Mouse (Mus musculus) myocyte (in vitro differentiated cells): ENCODE results near the gene Gm5426. TPM values are rescaled to one million over a fixed set of nuclear protein-coding genes. Genes with fewer than 3 reads are reported as not detected.

Source experiments
- H3K27me3 ChIP-seq: one replicate; pipeline ENCODE4 v1.6.1; 2011; ENCODE audit not compliant: control insufficient read depth, insufficient read depth, insufficient read length
- H3K36me3 ChIP-seq: one replicate; pipeline ENCODE4 v1.6.1; 2011; ENCODE audit not compliant: control insufficient read depth, insufficient read depth
- H3K4me2 ChIP-seq: one replicate; pipeline ENCODE4 v1.6.1; 2011; ENCODE audit warnings: low read depth, control low read depth
- H3K4me3 ChIP-seq: one replicate; pipeline ENCODE4 v1.5.1; 2011; ENCODE audit warnings: mild to moderate bottlenecking, control low read depth, moderate library complexity
- H3K79me2 ChIP-seq: one replicate; pipeline ENCODE4 v1.6.1; 2011; ENCODE audit not compliant: control insufficient read depth, insufficient read depth
- H3ac ChIP-seq: one replicate; pipeline ENCODE4 v1.6.1; 2011; ENCODE audit not compliant: control insufficient read depth, insufficient read length
- CEBPB ChIP-seq: IDR thresholded peaks from 2 replicates; pipeline ENCODE4 v1.6.1; 2011; ENCODE audit warnings: mild to moderate bottlenecking, moderate library complexity; ENCODE audit not compliant: poor library complexity, insufficient read depth, severe bottlenecking
- E2F4 ChIP-seq: IDR thresholded peaks from one replicate; pipeline ENCODE4 v1.6.1; 2011; ENCODE audit warnings: mild to moderate bottlenecking, control low read depth, moderate library complexity; ENCODE audit not compliant: insufficient read depth
- MAX ChIP-seq: IDR thresholded peaks from one replicate; pipeline ENCODE4 v1.6.1; 2011; ENCODE audit warnings: low read depth, mild to moderate bottlenecking, control low read depth
- MYOD1 ChIP-seq, 3 experiments: IDR thresholded peaks; one replicate each; pipeline ENCODE4 v1.6.1; 2011; ENCODE audit warnings: control low read depth in 2 of 3, low read depth in 2 of 3, mild to moderate bottlenecking in 2 of 3, moderate library complexity in 1 of 3; ENCODE audit not compliant: insufficient read length in 2 of 3, control insufficient read depth in 1 of 3
- MYOG ChIP-seq, 3 experiments: IDR thresholded peaks; one replicate each; pipeline ENCODE4 v1.6.1; 2011; ENCODE audit warnings: control low read depth in 2 of 3, low read depth in 2 of 3, mild to moderate bottlenecking in 2 of 3; ENCODE audit not compliant: insufficient read length in 2 of 3, control insufficient read depth in 1 of 3, insufficient read depth in 1 of 3
- POLR2A ChIP-seq: IDR thresholded peaks from one replicate; pipeline ENCODE4 v1.6.1; 2011; ENCODE audit warnings: low read depth, mild to moderate bottlenecking, control low read depth, moderate library complexity; ENCODE audit not compliant: insufficient read length
- POLR2AphosphoS2 ChIP-seq: IDR thresholded peaks from one replicate; pipeline ENCODE4 v1.6.1; 2011; ENCODE audit warnings: low read depth, control low read depth; ENCODE audit not compliant: insufficient read length
- REST ChIP-seq: IDR thresholded peaks from one replicate; pipeline ENCODE4 v1.6.1; 2011; ENCODE audit warnings: mild to moderate bottlenecking, control low read depth, moderate library complexity; ENCODE audit not compliant: insufficient read depth, insufficient read length
- SRF ChIP-seq: IDR thresholded peaks from one replicate; pipeline ENCODE4 v1.6.1; 2011; ENCODE audit warnings: low read depth; ENCODE audit not compliant: control insufficient read depth, insufficient read length
- TCF12 ChIP-seq: IDR thresholded peaks from one replicate; pipeline ENCODE4 v1.6.1; 2011; ENCODE audit warnings: mild to moderate bottlenecking, control low read depth; ENCODE audit not compliant: poor library complexity, insufficient read depth, severe bottlenecking
- TCF3 ChIP-seq: IDR thresholded peaks from one replicate; pipeline ENCODE4 v1.6.1; 2011; ENCODE audit warnings: low read depth, control low read depth; ENCODE audit not compliant: insufficient read length
- USF1 ChIP-seq: IDR thresholded peaks from one replicate; pipeline ENCODE4 v1.6.1; 2011; ENCODE audit warnings: low read depth, mild to moderate bottlenecking, control low read depth, moderate library complexity
- polyA plus RNA-seq: library from polyadenylated mRNA; unstranded; fragments of >200 nt; fragmentation: generic; extraction: Trizol; gene quantifications from one replicate; pipeline ENCODE4 v1.2.1, GENCODE M21; 2012; ENCODE audit warnings: missing spikeins

Gene Gm5426
- polyA plus RNA-seq, 1 experiment: not detected

DNA sequence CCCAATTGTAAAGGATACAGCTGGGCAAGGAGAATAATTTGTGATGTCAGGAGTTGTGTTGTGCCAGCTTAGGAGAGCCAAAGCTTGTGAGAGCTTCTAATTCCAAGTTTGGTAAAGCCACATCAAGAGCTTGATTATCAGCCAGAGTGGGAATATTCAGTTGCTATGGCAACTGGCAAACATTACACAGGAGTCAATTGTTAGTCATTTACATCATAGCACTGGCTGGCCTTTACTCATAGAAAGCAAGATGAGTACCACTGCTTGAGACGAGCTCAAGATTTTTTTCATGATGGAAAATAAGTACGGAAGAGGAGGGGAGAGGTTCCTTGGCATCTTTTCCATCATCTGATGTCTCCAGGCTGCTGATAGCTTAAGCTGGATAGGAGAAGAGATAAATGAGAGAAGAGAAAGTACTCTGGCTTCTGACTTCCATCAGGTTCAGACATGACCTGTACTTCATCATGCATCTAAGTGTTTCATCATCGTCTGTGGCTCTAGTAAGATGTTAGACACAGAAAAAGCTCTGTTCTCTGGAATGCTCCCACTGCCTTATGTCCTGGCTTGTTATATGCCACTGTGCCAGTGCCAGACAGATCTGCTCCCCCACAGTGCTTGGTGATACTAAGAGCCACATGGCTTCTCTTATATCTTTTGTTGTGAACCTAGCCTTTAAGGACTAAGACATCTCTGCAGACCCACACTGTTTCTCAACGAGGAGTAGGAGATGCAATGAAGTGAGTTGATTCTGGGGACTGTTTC is 15.0 kb upstream of the Gm5426 start:
- H3K27me3 ChIP-seq: no peaks in the 10 kb centered on the region
- H3K36me3 ChIP-seq: no peaks in the 10 kb centered on the region
- no peak overlapping the region for H3K4me3 ChIP-seq
- peak overlapping the region; percentile 42 for H3K4me2 ChIP-seq
- H3ac ChIP-seq: no peak overlapping the region
- TF ChIP-seq POLR2A: no peak
- no peak for TF ChIP-seq E2F4
- TF ChIP-seq MYOG (IDR thresholded peaks at IDR 0.05; ENCODE audit: control insufficient read depth in 1 of 3, insufficient read depth in 1 of 3, insufficient read length in 2 of 3, low read depth in 2 of 3): no peak
- TF ChIP-seq TCF12: no peak
- no peak for TF ChIP-seq TCF3
- no peak for TF ChIP-seq SRF
- TF ChIP-seq MYOD1 (IDR thresholded peaks at IDR 0.05; ENCODE audit: control insufficient read depth in 1 of 3, insufficient read length in 2 of 3, low read depth in 2 of 3): no peak
- no peaks in the 10 kb centered on the region for H3K79me2 ChIP-seq

DNA sequence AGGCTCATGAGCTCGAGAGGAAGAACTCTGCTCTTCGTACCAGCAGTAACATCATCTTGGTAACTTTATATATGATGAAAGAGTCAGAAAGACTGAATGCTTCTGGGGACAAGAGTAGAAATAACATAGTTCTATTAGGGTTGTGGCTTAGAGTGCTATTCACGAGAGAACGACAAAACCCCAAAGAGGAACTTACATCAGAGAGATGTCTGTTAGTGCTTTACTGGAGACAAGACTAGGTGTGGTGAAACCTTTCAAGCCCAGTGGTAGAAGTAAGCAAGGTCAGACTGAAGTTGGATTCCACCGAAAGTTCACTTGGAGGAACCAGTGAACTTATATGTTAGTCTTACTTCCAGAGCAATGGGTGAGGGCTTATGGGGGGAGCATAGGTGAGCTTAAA is 12.5 kb upstream of the Gm5426 start:
- H3K4me3 ChIP-seq: no peak overlapping the region
- no peaks in the 10 kb centered on the region for H3K36me3 ChIP-seq
- no peaks in the 10 kb centered on the region for H3K27me3 ChIP-seq
- no peak overlapping the region for H3K4me2 ChIP-seq
- H3ac ChIP-seq: no peak overlapping the region
- no peak for TF ChIP-seq POLR2AphosphoS2
- TF ChIP-seq TCF12: no peak
- no peak for TF ChIP-seq SRF
- TF ChIP-seq CEBPB: no peak
- TF ChIP-seq E2F4: no peak
- TF ChIP-seq POLR2A: no peak
- TF ChIP-seq MYOG (IDR thresholded peaks at IDR 0.05; ENCODE audit: control insufficient read depth in 1 of 3, insufficient read depth in 1 of 3, insufficient read length in 2 of 3, low read depth in 2 of 3): no peak
- TF ChIP-seq MAX: no peak
- TF ChIP-seq USF1: no peak
- no peak for TF ChIP-seq REST
- no peak for TF ChIP-seq MYOD1 (IDR thresholded peaks at IDR 0.05; ENCODE audit: control insufficient read depth in 1 of 3, insufficient read length in 2 of 3, low read depth in 2 of 3)
- no peak for TF ChIP-seq TCF3
- no peaks in the 10 kb centered on the region for H3K79me2 ChIP-seq

DNA sequence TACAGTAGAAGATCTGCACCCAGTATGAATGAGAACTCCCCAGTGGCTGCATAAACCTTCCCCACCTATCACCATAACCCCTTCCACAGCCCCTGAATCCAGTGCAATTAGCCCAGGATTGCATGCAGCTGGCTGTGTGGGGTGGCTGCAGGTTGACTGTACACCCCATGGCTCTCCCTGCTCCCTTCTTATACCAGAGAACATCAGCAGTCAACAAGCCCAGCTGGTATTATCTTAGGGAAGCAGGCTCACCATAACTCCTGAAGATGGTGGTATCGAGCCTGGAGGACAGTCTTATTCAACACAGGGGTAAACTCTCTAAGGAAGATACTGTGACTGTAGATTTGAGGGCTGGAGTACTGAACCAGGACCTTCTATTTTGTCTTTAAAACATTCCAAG is 12.1 kb upstream of the Gm5426 start:
- H3K4me3 ChIP-seq: no peak overlapping the region

DNA sequence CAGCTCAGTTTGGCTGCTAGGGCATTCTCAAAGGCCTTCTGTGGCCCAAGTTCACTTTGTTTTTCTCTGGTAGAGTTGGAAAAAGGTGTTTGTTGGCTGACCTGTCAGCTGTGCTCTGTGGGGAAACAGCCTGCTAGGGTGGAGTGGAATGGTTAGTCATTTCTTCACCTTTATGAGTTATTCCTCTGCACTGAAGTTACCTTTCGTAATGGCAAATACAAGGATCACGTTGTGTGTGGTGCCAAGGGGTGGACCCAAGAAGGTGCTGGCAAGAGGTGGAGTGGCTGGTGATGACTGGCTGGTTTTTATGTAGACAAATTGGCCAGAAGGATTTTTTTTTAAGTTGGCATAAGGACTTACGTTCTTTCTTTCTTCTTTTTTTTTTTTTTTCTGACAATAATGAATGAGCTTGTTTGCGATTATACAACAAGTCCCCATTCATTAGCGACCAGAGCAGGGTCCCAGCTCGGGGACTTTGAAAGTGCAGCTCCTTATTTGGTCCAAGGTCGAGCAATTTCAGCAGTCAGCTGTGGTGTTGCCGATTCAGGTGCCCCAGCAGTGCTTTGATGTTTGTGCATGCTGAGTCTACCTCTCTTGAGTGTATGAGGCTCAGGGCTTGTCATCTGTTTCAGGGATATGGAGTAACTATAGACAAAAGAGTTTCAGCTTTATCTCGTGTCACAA is 10.5 kb upstream of the Gm5426 start:
- Histone ChIP-seq H3K36me3 (no peaks in the 10 kb centered on the region), H3K4me2 (no peak overlapping the region), H3K79me2 (no peaks in the 10 kb centered on the region), H3ac (no peak overlapping the region), H3K4me3 (no peak overlapping the region), H3K27me3 (no peaks in the 10 kb centered on the region)
- TF ChIP-seq TCF3 (no peak), MAX (no peak), MYOD1 (IDR thresholded peaks at IDR 0.05; ENCODE audit: control insufficient read depth in 1 of 3, insufficient read length in 2 of 3, low read depth in 2 of 3) (no peak), TCF12 (no peak), MYOG (IDR thresholded peaks at IDR 0.05; ENCODE audit: control insufficient read depth in 1 of 3, insufficient read depth in 1 of 3, insufficient read length in 2 of 3, low read depth in 2 of 3) (no peak), E2F4 (no peak), POLR2A (no peak), USF1 (no peak), REST (no peak), SRF (no peak), POLR2AphosphoS2 (no peak), CEBPB (no peak)

More for the DNA sequence above, 12.1 kb upstream of the Gm5426 start:
- Histone ChIP-seq H3K79me2 (no peaks in the 10 kb centered on the region), H3ac (no peak overlapping the region), H3K36me3 (no peaks in the 10 kb centered on the region), H3K27me3 (no peaks in the 10 kb centered on the region), H3K4me2 (no peak overlapping the region)
- TF ChIP-seq TCF3 (no peak), POLR2A (no peak), MAX (no peak), POLR2AphosphoS2 (no peak), REST (no peak)

DNA sequence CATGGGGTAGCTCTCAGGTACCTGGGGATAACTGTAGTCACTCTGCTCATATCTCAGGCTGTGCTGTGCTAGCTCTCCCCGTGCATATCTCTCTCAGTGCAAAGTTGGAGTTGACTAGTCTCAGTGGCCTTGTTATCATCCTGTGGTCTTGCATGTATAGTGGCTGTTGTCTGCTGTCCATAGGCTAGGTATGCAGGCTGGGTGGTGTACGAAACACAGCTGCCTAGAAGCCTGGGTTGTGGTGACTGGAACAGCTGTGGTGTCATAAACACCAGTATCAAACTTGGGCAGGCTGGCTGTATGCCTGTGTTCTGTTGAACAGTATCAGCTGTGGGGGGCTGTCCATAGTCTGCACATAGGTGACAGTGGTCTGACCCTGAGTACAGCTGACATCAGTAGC is 7.2 kb upstream of the Gm5426 start:
- no peak overlapping the region for H3K4me3 ChIP-seq
- no peak for TF ChIP-seq POLR2AphosphoS2
- no peak for TF ChIP-seq REST
- peak in 2 of 3 experiments; percentile 85 to 89 for TF ChIP-seq MYOD1 (IDR thresholded peaks at IDR 0.05; ENCODE audit: control insufficient read depth in 1 of 3, insufficient read length in 2 of 3, low read depth in 2 of 3)
- peak; percentile 28 to 93 (median 91) for TF ChIP-seq MYOG (IDR thresholded peaks at IDR 0.05; ENCODE audit: control insufficient read depth in 1 of 3, insufficient read depth in 1 of 3, insufficient read length in 2 of 3, low read depth in 2 of 3)
- no peak for TF ChIP-seq CEBPB
- TF ChIP-seq MAX: no peak
- TF ChIP-seq USF1: no peak
- no peak for TF ChIP-seq SRF
- TF ChIP-seq TCF12: peak; percentile 24
- TF ChIP-seq POLR2A: no peak
- no peak for TF ChIP-seq E2F4
- peak; percentile 59 for TF ChIP-seq TCF3
- no peaks in the 10 kb centered on the region for H3K27me3 ChIP-seq
- H3K4me2 ChIP-seq: no peak overlapping the region
- no peaks in the 10 kb centered on the region for H3K79me2 ChIP-seq
- H3K36me3 ChIP-seq: no peaks in the 10 kb centered on the region
- H3ac ChIP-seq: no peak overlapping the region
